Mouse (Mus musculus): Measurements from ENCODE around the gene Angptl2. TPM values are rescaled to one million over a fixed set of nuclear protein-coding genes. Genes with fewer than 3 reads are reported as not detected.

The Angptl2 gene
- total and polyA plus RNA-seq, 2 experiments from 2014 or later = 9.8 to 16.8 TPM

DNA sequence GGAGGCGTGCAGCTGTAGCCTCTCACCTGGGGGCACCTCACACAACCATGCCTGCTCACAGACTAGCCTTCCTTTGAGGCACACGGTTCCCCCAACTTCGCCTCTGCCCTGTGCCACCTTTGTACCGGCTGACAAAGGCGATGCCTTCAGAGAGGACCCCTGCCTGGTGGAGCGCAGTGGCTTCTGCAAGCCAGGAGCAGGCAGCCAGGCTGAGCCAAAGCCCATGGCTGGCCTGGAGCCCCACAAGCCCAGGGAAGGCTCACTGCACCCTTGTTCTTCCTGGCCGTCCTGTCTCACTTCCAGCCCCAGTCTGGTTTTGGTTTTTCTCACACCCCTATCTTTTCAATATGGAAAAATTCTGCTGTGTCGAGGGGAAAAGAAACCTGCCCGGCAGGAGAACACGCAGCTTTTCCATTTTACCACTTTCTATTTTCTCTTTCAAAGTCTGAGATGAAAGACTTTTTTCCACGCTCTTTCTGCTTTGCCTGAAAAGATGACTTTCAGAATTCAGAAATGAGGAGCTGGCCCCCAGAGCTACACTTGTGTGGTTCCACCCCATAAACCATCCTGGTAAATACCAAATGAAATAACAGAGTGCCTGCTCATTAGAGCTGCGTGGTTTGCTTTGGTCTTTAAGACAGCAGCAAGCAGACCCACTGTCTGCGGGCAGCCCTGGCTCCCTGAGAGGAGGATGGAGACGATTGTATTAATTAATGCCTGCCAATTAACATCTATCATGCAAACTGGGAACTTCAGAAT, 36.5 kb upstream of the Angptl2 start:
- no peak overlapping the region for H3K4me2 ChIP-seq (ENCODE audit: low read depth, low read length, poor library complexity, severe bottlenecking)
- no peak overlapping the region for H3K4me3 ChIP-seq (ENCODE audit: low read depth, low read length)
- H3K9me3 ChIP-seq (ENCODE audit: low read length) = no peaks in the 10 kb centered on the region
- no peaks in the 10 kb centered on the region for H3K36me3 ChIP-seq (ENCODE audit: insufficient read depth, low read length)
- WGBS = 29% methylated on average over 14 of the region's 14 CpGs
- 0 out of 2 replicates have a peak overlapping the region, but pooled peaks have one; percentile 38 for H3K27ac ChIP-seq (ENCODE audit: low read depth, low read length)
- no peak for TF ChIP-seq CTCF (IDR thresholded peaks at IDR 0.05)
- DNase-seq (ENCODE audit: low spot score) (no peak), ATAC-seq (ENCODE audit: low FRiP score) (no peak)
- H3K4me1 ChIP-seq (ENCODE audit: insufficient read depth, low read length) = peaks cover 9% of the 10 kb centered on the region; the same call in 1 of the 2 replicates
- no peak overlapping the region for H3K9ac ChIP-seq (replicated peaks; ENCODE audit: low read length, poor library complexity, severe bottlenecking)
- no peaks in the 10 kb centered on the region for H3K27me3 ChIP-seq (ENCODE audit: insufficient read depth, low read length)

DNA sequence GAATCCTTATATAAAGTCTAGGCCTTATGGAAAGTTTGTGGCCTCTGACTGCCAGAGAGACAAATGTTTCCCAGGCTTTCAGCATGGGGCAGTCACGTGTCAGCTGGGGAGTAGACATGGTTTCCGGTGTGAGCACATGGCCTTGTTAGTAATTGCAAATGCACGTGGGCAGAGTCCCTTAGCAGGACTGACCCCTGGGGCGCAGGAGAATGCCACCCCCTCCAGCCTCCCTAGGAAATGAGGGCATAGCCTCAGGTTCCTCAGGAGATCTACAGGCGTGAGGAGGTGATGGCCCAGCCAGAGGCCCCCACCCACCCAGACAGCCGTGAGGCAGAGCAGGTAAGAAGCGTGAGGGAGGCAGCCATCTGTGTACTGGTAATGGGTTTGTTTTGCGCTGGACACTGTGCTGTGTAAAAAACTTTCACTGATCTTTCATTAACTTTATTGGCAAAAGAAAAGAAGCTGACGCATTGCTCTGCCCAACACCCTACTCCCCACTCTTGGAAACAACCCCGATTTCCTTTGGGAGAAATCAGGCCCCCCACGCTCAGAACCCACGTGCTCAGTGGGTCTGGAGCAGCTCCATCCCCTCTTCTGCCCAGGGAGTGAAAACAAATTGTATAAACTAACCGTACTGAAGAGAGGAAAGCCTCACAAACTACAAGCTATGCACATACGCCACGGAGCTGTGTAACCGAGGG, 35.8 kb upstream of the Angptl2 start:
- H3K27ac ChIP-seq (ENCODE audit: low read depth, low read length) = no peak overlapping the region
- no peak for DNase-seq (ENCODE audit: low spot score)
- WGBS = 49% methylated on average over 16 of the region's 16 CpGs

GRCm38 (mm10) chr2:33183321-33183720, 32.5 kb upstream of the Angptl2 start:
- WGBS = 94% methylated on average over 7 of the region's 7 CpGs
- Histone ChIP-seq H3K36me3 (ENCODE audit: insufficient read depth, low read length) (no peaks in the 10 kb centered on the region), H3K27me3 (ENCODE audit: insufficient read depth, low read length) (no peaks in the 10 kb centered on the region), H3K27ac (ENCODE audit: low read depth, low read length) (no peak overlapping the region), H3K4me2 (ENCODE audit: low read depth, low read length, poor library complexity, severe bottlenecking) (no peak overlapping the region), H3K4me1 (ENCODE audit: insufficient read depth, low read length) (peaks cover 9% of the 10 kb centered on the region; the same call in 1 of the 2 replicates), H3K9ac (replicated peaks; ENCODE audit: low read length, poor library complexity, severe bottlenecking) (no peak overlapping the region), H3K9me3 (ENCODE audit: low read length) (no peaks in the 10 kb centered on the region), H3K4me3 (ENCODE audit: low read depth, low read length) (no peak overlapping the region)
- DNase-seq (ENCODE audit: low spot score) = no peak
- TF ChIP-seq CTCF (IDR thresholded peaks at IDR 0.05) = no peak
- no peak for ATAC-seq (ENCODE audit: low FRiP score)

More for the DNA sequence above, 35.8 kb upstream of the Angptl2 start:
- H3K4me3 ChIP-seq (ENCODE audit: low read depth, low read length) = no peak overlapping the region
- no peak overlapping the region for H3K9ac ChIP-seq (replicated peaks; ENCODE audit: low read length, poor library complexity, severe bottlenecking)
- peaks cover 9% of the 10 kb centered on the region; the same call in 1 of the 2 replicates for H3K4me1 ChIP-seq (ENCODE audit: insufficient read depth, low read length)
- H3K9me3 ChIP-seq (ENCODE audit: low read length) = no peaks in the 10 kb centered on the region
- no peaks in the 10 kb centered on the region for H3K36me3 ChIP-seq (ENCODE audit: insufficient read depth, low read length)
- H3K4me2 ChIP-seq (ENCODE audit: low read depth, low read length, poor library complexity, severe bottlenecking) = no peak overlapping the region
- no peak for ATAC-seq (ENCODE audit: low FRiP score)
- TF ChIP-seq CTCF (IDR thresholded peaks at IDR 0.05) = no peak
- H3K27me3 ChIP-seq (ENCODE audit: insufficient read depth, low read length) = no peaks in the 10 kb centered on the region

DNA sequence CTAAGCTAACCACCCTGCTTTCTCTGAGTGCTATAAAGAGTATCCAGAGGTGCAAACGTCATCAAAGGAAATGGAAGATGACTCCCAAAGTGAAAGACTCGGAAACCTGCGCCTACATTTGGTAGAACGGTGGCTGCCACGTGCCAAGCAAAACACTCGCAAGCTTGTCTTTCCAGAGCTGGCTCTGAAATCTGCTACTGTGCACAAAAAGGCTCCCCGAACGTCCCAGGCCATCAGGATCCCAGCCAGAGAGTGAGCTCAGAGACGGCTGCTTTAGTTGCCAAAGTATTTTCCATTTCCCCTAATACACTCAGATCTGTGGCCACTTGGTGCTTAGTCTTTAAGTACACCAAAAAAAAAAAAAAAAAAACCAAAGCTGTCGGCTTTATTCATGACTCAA, 31.2 kb upstream of the Angptl2 start:
- Histone ChIP-seq H3K27me3 (ENCODE audit: insufficient read depth, low read length) (no peaks in the 10 kb centered on the region), H3K27ac (ENCODE audit: low read depth, low read length) (no peak overlapping the region), H3K9me3 (ENCODE audit: low read length) (no peaks in the 10 kb centered on the region), H3K9ac (replicated peaks; ENCODE audit: low read length, poor library complexity, severe bottlenecking) (no peak overlapping the region), H3K4me3 (ENCODE audit: low read depth, low read length) (no peak overlapping the region), H3K4me1 (ENCODE audit: insufficient read depth, low read length) (no peaks in the 10 kb centered on the region; the same call in 1 of the 2 replicates), H3K36me3 (ENCODE audit: insufficient read depth, low read length) (no peaks in the 10 kb centered on the region), H3K4me2 (ENCODE audit: low read depth, low read length, poor library complexity, severe bottlenecking) (no peak overlapping the region)
- DNase-seq (ENCODE audit: low spot score) (no peak), ATAC-seq (ENCODE audit: low FRiP score) (no peak)
- 74% methylated on average over 10 of the region's 10 CpGs for WGBS
- no peak for TF ChIP-seq CTCF (IDR thresholded peaks at IDR 0.05)

- Histone ChIP-seq H3K27ac (ENCODE audit: low read depth, low read length) (no peak overlapping the region), H3K36me3 (ENCODE audit: insufficient read depth, low read length) (no peaks in the 10 kb centered on the region)
Measured at GRCm38 (mm10) chr2:33185258-33185657, 30.6 kb upstream of the Angptl2 start.

GRCm38 (mm10) chr2:33186505-33186904, 29.4 kb upstream of the Angptl2 start:
- Histone ChIP-seq H3K27ac (ENCODE audit: low read depth, low read length) (no peak overlapping the region), H3K9ac (replicated peaks; ENCODE audit: low read length, poor library complexity, severe bottlenecking) (no peak overlapping the region), H3K4me3 (ENCODE audit: low read depth, low read length) (no peak overlapping the region), H3K4me1 (ENCODE audit: insufficient read depth, low read length) (no peaks in the 10 kb centered on the region; the same call in 1 of the 2 replicates), H3K4me2 (ENCODE audit: low read depth, low read length, poor library complexity, severe bottlenecking) (no peak overlapping the region), H3K27me3 (ENCODE audit: insufficient read depth, low read length) (no peaks in the 10 kb centered on the region), H3K36me3 (ENCODE audit: insufficient read depth, low read length) (no peaks in the 10 kb centered on the region), H3K9me3 (ENCODE audit: low read length) (no peaks in the 10 kb centered on the region)
- ATAC-seq (ENCODE audit: low FRiP score) = no peak
- TF ChIP-seq CTCF (IDR thresholded peaks at IDR 0.05) = no peak
- WGBS = 72% methylated on average over 7 of the region's 7 CpGs
- DNase-seq (ENCODE audit: low spot score) = no peak

More at GRCm38 (mm10) chr2:33185258-33185657, 30.6 kb upstream of the Angptl2 start:
- WGBS = 72% methylated on average over 7 of the region's 7 CpGs
- no peaks in the 10 kb centered on the region; the same call in 1 of the 2 replicates for H3K4me1 ChIP-seq (ENCODE audit: insufficient read depth, low read length)
- H3K27me3 ChIP-seq (ENCODE audit: insufficient read depth, low read length) = no peaks in the 10 kb centered on the region
- H3K4me3 ChIP-seq (ENCODE audit: low read depth, low read length) = no peak overlapping the region
- H3K9me3 ChIP-seq (ENCODE audit: low read length) = no peaks in the 10 kb centered on the region
- no peak overlapping the region for H3K4me2 ChIP-seq (ENCODE audit: low read depth, low read length, poor library complexity, severe bottlenecking)
- DNase-seq (ENCODE audit: low spot score) (no peak), ATAC-seq (ENCODE audit: low FRiP score) (no peak)
- TF ChIP-seq CTCF (IDR thresholded peaks at IDR 0.05) = peak; percentile 50
- H3K9ac ChIP-seq (replicated peaks; ENCODE audit: low read length, poor library complexity, severe bottlenecking) = no peak overlapping the region
